Mouse (Mus musculus) Muller cell, postnatal 12 days (primary cell): Measurements from ENCODE around the gene Slc9a4.
"Not testable (repeated sequence)": the region's sequence is repeated elsewhere in the genome, so short reads cannot be mapped to it uniquely, and the experiment has no call there.

Experiments
- DNase-seq: peaks from one replicate; pipeline ENCODE4 v3.0.0-alpha.2; 2015; ENCODE audit errors: inconsistent ontology term

The Slc9a4 gene

DNA sequence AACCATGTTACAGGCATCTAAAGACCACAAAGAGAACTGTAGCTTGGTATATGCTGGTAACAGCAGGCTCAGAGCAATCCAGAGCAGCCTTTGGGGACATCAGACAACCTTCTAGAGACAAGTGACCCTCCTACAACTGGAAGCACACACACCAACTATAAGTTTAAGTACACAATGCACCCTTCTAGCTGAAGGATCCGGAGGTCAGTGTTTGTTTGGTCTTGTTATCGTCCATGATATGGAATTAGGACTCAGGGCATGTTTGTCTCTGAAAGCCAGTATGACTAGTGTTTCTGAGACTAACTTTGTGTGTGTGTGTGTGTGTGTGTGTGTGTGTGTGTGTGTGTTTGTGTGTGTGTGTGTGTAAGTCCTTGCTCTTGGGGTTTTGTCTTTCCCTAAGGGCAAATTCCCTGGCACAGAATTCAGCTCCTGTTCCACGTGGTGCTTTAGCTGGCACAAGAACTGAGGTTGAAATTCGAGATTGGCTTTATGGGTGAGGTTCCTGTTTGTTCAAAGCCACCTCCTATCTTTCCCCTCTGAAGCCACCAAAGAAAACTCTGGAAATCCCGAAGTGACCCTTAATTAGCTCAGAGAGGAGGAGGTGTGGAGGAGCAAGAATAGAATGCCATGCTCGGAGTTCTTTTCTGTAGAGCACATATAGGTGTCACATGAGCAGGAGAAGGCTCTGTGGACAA lies 71.1 kb downstream of the Slc9a4 start:
- DNase-seq = no peak

GRCm38 (mm10) chr1:40657035-40657434 lies 77.2 kb downstream of the Slc9a4 start:
- DNase-seq = no peak

- DNase-seq = peak; percentile 20
Measured at GRCm38 (mm10) chr1:40657978-40658496, 78.2 kb downstream of the Slc9a4 start.

DNA sequence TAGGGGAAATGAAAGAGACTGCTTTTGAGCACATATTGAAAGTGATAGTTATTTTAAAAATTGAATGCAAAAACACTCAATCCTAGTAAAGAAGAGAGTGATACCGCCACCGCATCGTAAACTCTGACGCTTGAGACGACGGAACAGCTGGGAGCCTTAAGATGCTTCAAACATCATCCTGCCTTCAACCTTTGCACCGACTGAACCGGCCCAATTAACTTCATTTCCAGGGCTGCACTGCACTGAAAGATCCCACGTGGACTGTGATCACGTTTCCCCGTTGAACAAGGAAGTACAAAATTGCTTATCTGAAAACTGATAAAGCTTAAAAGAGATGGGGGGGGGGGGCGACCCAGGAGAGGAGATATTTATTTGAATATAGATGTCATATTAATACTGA lies 79.1 kb downstream of the Slc9a4 start:
- no peak for DNase-seq

GRCm38 (mm10) chr1:40659496-40659895 lies 79.6 kb downstream of the Slc9a4 start:
- DNase-seq = no peak

DNA sequence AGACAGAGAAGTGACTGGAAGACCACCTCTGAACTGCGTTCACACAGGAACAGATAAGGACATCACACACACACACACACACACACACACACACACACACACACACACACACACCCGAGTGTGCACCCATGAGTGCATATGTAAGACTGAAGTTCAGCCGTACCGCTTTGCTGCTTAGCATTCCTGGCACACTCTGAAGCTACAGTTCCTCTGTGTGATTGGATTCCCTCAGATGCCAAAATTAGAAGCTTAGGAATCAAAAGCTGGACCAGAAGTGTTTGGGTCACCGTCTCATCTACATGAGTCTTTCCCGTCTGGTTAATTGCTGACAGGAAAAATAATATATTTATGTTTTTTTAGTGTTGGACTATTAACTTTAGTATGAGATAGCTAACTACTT lies 81.0 kb downstream of the Slc9a4 start:
- no peak for DNase-seq

- DNase-seq = no peak
Measured at GRCm38 (mm10) chr1:40665401-40666370, 85.8 kb downstream of the Slc9a4 start.

DNA sequence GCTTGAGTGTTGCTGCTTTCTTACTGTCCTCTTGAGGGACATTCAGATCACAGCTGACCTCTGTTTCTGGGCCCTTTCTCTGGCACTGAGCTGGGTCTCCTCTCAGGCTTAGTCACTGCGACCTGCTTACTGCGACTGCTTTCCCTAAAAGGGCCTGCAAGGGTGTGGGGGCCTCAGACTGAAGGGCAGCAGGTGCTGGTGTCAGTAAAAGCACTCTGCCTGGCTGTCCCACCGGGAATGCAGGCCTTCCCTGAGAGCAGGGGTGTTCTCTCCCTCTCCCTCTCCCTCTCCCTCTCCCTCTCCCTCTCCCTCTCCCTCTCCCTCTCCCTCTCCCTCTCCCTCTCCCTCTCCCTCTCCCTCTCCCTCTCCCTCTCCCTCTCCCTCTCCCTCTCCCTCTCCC lies 87.6 kb downstream of the Slc9a4 start:
- DNase-seq = not testable (repeated sequence)

DNA sequence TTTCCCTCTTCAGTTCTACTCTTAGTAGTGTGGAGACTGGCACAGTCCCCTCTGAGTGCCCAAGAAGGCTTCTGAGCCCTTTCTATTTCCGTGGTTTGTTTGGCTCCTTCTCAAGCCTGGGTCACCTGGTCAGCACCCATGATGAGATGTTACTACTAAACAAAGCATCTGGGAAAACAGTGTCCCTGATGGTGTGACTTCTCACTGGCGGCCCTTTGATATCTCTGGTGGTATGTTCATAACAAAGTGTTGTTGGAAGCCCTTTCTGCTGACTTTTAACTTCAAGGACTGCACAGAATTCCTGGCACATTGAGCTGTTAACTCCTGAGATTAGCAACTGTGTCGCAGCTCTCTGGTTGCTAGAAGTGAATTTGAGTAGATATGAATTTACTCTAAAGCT lies 90.1 kb downstream of the Slc9a4 start:
- DNase-seq = no peak

- no peak for DNase-seq
Measured at GRCm38 (mm10) chr1:40671490-40671889, 91.6 kb downstream of the Slc9a4 start.

- no peak for DNase-seq
Measured at GRCm38 (mm10) chr1:40677306-40677705, 97.4 kb downstream of the Slc9a4 start.
